Mouse (Mus musculus) forebrain, embryonic 15.5 days (tissue): ENCODE data around the gene Uqcrc1. TPM values are rescaled to one million over a fixed set of nuclear protein-coding genes. Genes with fewer than 3 reads are reported as not detected.
A peak's percentile ranks its signal among the peaks of the same experiment; 100 is the strongest.

Source experiments
- ATAC-seq: fragments of 200-750 bp; cut with Nextera tagmentation; replicated peaks from 2 replicates; pipeline ENCODE4 v1.8.0; 2017; ENCODE audit warnings: mild to moderate bottlenecking, moderate TSS enrichment, moderate library complexity
- H3K27ac ChIP-seq: fragments of 300-500 bp; sonication (generic); replicated peaks from 2 replicates; pipeline ENCODE4 v1.5.1; 2015; ENCODE audit warnings: mild to moderate bottlenecking, inconsistent platforms
- H3K27me3 ChIP-seq: fragments of 300-500 bp; sonication (generic); 2 replicates; pipeline ENCODE4 v1.6.1; 2015; ENCODE audit warnings: inconsistent platforms
- H3K36me3 ChIP-seq: fragments of 300-500 bp; sonication (generic); 2 replicates; pipeline ENCODE4 v1.6.1; 2015; ENCODE audit warnings: mild to moderate bottlenecking, inconsistent platforms
- H3K4me1 ChIP-seq: fragments of 300-500 bp; sonication (generic); 2 replicates; pipeline ENCODE4 v1.6.1; 2015; ENCODE audit warnings: inconsistent platforms
- H3K4me2 ChIP-seq: fragments of 300-500 bp; sonication (generic); replicated peaks from 2 replicates; pipeline ENCODE4 v1.6.1; 2015; ENCODE audit warnings: mild to moderate bottlenecking, inconsistent platforms
- H3K4me3 ChIP-seq: fragments of 300-500 bp; sonication (generic); 2 replicates; pipeline ENCODE4 v1.5.1; 2015; ENCODE audit warnings: mild to moderate bottlenecking, inconsistent platforms
- H3K9ac ChIP-seq: fragments of 300-500 bp; sonication (generic); replicated peaks from 2 replicates; pipeline ENCODE4 v1.6.1; 2015; ENCODE audit warnings: mild to moderate bottlenecking, inconsistent platforms
- H3K9me3 ChIP-seq: fragments of 300-500 bp; sonication (generic); 2 replicates; pipeline ENCODE4 v1.6.1; 2016; ENCODE audit warnings: inconsistent platforms
- WGBS: fragments of 180-500 bp; shearing (Covaris S2); methylation state at CpG from one replicate; pipeline ENCODE4 v1.1.7; 2015; ENCODE audit warnings: mixed read lengths; 5-methylcytosine and 5-hydroxymethylcytosine counted together
- polyA plus RNA-seq: library from polyadenylated mRNA; unstranded; fragments of >200 nt; fragmentation: Nextera tagmentation; extraction: Ambion mirVana; gene quantifications from 2 replicates; pipeline ENCODE4 v1.2.1, GENCODE M21; 2015

Uqcrc1 gene
- 384 and 386 TPM in 2 replicates for polyA plus RNA-seq

- ATAC-seq: peak; percentile 89
- Histone ChIP-seq H3K4me2 (peak within 1 kb of the TSS; percentile 81), H3K4me1 (peaks cover 9% of the 10 kb centered on the region), H3K9me3 (no peaks in the 10 kb centered on the region), H3K27me3 (no peaks in the 10 kb centered on the region), H3K36me3 (peaks cover 33% of the 10 kb centered on the region), H3K9ac (peak within 1 kb of the TSS; percentile 82), H3K4me3 (peak within 1 kb of the TSS; percentile 96), H3K27ac (peak within 1 kb of the TSS; percentile 47; the same call in 1 of the 2 replicates)
- 1% methylated on average over 58 of the region's 58 CpGs for WGBS
Observed at GRCm38 (mm10) chr9:108936418-108937364, at the start of gene Uqcrc1. TSS of gene Uqcrc1 (plus strand) at chr9:108936633.

GRCm38 (mm10) chr9:108912308-108912707 lies 24.1 kb upstream of the Uqcrc1 start:
- no peak overlapping the region for H3K9ac ChIP-seq
- H3K9me3 ChIP-seq: no peaks in the 10 kb centered on the region
- no peak overlapping the region for H3K4me3 ChIP-seq
- no peak for ATAC-seq
- no peaks in the 10 kb centered on the region for H3K36me3 ChIP-seq
- no peaks in the 10 kb centered on the region for H3K27me3 ChIP-seq
- H3K4me1 ChIP-seq: peaks cover 5% of the 10 kb centered on the region; the same call in 1 of the 2 replicates
- WGBS: 80% methylated on average over 6 of the region's 6 CpGs
- H3K27ac ChIP-seq: no peak overlapping the region
- no peak overlapping the region for H3K4me2 ChIP-seq

GRCm38 (mm10) chr9:108913161-108913560 lies 23.3 kb upstream of the Uqcrc1 start:
- H3K9me3 ChIP-seq: no peaks in the 10 kb centered on the region
- no peak for ATAC-seq
- no peaks in the 10 kb centered on the region for H3K27me3 ChIP-seq
- no peak overlapping the region for H3K9ac ChIP-seq
- H3K27ac ChIP-seq: no peak overlapping the region
- no peak overlapping the region for H3K4me3 ChIP-seq
- no peaks in the 10 kb centered on the region for H3K36me3 ChIP-seq
- 88% methylated on average over 7 of the region's 7 CpGs for WGBS
- H3K4me2 ChIP-seq: no peak overlapping the region
- peaks cover 5% of the 10 kb centered on the region; the same call in 1 of the 2 replicates for H3K4me1 ChIP-seq

DNA sequence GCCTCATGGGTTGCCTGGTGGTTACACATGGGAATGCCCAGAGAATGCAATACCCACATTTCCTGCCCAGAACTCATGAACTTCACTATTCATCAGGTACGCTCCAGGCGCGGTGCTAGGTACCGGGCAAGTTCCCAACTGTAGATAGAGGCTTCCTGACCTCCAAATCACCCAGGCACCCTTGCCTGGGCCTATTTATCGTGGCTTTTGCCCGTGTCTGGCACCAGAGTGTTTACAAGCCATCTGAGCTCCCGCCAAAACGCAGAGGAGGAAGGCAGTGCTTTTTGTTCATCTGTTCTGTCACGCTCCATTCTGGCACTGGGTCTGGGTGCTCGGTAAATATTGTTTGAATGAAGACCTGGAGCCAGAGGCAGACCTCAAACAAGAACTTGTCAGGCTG lies 22.8 kb upstream of the Uqcrc1 start:
- Histone ChIP-seq H3K9ac (no peak overlapping the region), H3K27ac (no peak overlapping the region), H3K4me2 (no peak overlapping the region), H3K36me3 (no peaks in the 10 kb centered on the region), H3K9me3 (no peaks in the 10 kb centered on the region), H3K4me3 (no peak overlapping the region), H3K4me1 (peaks cover 5% of the 10 kb centered on the region; the same call in 1 of the 2 replicates), H3K27me3 (no peaks in the 10 kb centered on the region)
- WGBS: 79% methylated on average over 10 of the region's 10 CpGs
- ATAC-seq: no peak

GRCm38 (mm10) chr9:108914491-108914890 lies 21.9 kb upstream of the Uqcrc1 start, which contains the start of gene Tmem89:
TSS of gene Tmem89 (plus strand) at chr9:108914619.
- peak; percentile 58; the same call in 1 of the 2 replicates for ATAC-seq
- Histone ChIP-seq H3K27me3 (no peaks in the 10 kb centered on the region), H3K27ac (no peak within 1 kb of the TSS)

DNA sequence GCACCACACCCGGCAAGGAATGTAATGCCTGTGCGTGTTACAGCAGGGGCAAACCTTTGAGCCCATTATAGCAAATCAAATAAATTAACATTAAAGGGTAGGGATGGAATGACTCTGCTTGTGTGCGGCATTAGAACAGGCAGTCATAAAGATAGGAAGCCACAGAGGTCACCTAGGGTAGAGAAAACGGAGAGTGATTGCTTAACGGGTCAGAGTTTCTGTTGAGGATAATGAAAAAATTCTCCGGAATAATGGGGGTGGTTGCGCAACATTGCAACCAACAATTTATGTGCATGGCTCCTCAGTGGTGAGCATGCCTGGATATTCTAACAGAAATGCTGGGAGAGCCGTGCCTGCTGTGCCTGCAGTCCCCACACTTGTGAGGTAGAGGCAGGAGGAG lies 10.5 kb upstream of the Uqcrc1 start:
- no peak for ATAC-seq
- Histone ChIP-seq H3K27ac (no peak overlapping the region), H3K4me3 (no peak overlapping the region), H3K9ac (no peak overlapping the region), H3K9me3 (no peaks in the 10 kb centered on the region), H3K4me2 (no peak overlapping the region), H3K4me1 (no peaks in the 10 kb centered on the region), H3K36me3 (no peaks in the 10 kb centered on the region), H3K27me3 (no peaks in the 10 kb centered on the region)
- WGBS: 81% methylated on average over 8 of the region's 8 CpGs

More at GRCm38 (mm10) chr9:108914491-108914890, 21.9 kb upstream of the Uqcrc1 start, which contains the start of gene Tmem89:
- 60% methylated on average over 6 of the region's 6 CpGs for WGBS
- H3K9ac ChIP-seq: no peak within 1 kb of the TSS
- no peaks in the 10 kb centered on the region for H3K9me3 ChIP-seq
- no peak within 1 kb of the TSS for H3K4me3 ChIP-seq
- peaks cover 5% of the 10 kb centered on the region; the same call in 1 of the 2 replicates for H3K4me1 ChIP-seq
- no peaks in the 10 kb centered on the region for H3K36me3 ChIP-seq
- H3K4me2 ChIP-seq: no peak within 1 kb of the TSS

- H3K27me3 ChIP-seq: no peaks in the 10 kb centered on the region
- no peaks in the 10 kb centered on the region for H3K36me3 ChIP-seq
- H3K4me3 ChIP-seq: no peak overlapping the region
- 88% methylated on average over 3 of the region's 3 CpGs for WGBS
- ATAC-seq: no peak
- H3K9ac ChIP-seq: no peak overlapping the region
- H3K9me3 ChIP-seq: no peaks in the 10 kb centered on the region
- H3K4me2 ChIP-seq: no peak overlapping the region
- no peaks in the 10 kb centered on the region for H3K4me1 ChIP-seq
- no peak overlapping the region for H3K27ac ChIP-seq
Observed at GRCm38 (mm10) chr9:108928424-108928823, 8.0 kb upstream of the Uqcrc1 start.

DNA sequence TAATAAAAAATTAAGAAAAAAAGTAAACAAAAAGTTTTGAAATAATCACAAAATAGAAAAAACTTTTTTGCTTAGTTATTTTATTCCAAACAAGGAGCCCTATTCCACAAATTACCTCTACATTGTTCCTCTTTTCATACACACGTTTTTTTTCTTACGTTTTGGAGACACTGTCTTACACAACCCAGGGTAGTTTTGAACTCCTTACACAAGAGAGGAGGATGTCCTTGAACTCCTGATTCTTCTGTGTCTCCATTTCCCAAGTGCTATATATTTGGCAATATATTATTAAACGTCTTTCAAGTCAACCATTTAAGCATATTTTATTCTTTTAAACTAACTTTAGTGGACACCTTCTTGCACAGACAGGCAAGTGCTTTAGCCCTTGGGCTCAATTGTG lies 442 bp upstream of the Uqcrc1 start:
- Histone ChIP-seq H3K4me1 (peaks cover 9% of the 10 kb centered on the region), H3K9me3 (no peaks in the 10 kb centered on the region), H3K9ac (0 out of 2 replicates have a peak overlapping the region, but pooled peaks have one; percentile 82), H3K36me3 (peaks cover 27% of the 10 kb centered on the region), H3K27me3 (no peaks in the 10 kb centered on the region), H3K27ac (no peak overlapping the region), H3K4me2 (peak overlapping the region; percentile 30), H3K4me3 (peak overlapping the region; percentile 96)
- WGBS: 14% methylated on average over 3 of the region's 3 CpGs
- ATAC-seq: no peak; the same call in 1 of the 2 replicates

DNA sequence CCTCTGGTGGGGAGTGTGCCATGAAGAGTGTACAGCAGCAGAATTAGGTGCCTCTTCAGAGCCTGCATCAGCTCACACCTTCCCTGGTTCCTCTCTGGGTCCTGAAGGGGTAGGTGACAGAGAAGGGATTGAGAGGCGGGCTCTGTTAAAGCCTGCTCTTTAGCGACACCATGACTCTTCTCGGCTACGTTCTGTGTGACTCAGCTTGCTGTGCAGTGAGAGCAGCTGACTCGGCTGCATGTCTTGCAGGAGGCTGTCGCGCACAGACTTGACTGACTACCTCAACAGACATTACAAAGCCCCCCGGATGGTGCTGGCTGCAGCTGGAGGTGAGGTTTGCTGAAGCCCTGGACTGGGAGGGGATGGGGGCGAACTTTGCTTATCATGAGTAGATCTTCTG lies 8.7 kb downstream of the Uqcrc1 start:
- Histone ChIP-seq H3K27me3 (no peaks in the 10 kb centered on the region), H3K4me1 (0 out of 2 replicates have a peak, but pooled peaks cover 3% of the 10 kb centered on the region), H3K27ac (no peak overlapping the region), H3K4me2 (no peak overlapping the region), H3K4me3 (no peak overlapping the region), H3K9me3 (no peaks in the 10 kb centered on the region), H3K36me3 (peaks cover 92% of the 10 kb centered on the region), H3K9ac (no peak overlapping the region)
- 86% methylated on average over 9 of the region's 9 CpGs for WGBS
- no peak for ATAC-seq

DNA sequence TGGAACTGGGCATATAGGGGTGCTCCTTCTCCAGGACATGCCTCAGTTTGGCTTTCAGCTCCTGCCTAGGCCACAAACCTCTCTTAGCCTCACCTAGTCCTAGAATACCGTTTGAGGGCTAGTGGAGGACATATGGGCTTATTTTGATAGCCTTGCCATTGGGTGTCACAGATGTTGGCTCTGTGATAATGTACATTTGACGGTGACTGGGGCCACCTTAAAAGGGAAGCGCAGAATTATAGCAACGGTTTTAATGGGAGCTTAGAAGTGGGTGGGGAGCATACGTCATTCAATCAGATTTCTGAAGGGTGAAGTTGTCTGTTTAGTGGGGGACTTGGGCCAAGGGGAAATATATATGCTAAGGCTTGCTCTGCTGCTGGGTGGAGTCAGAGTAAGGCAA lies 9.2 kb downstream of the Uqcrc1 start:
- Histone ChIP-seq H3K27ac (no peak overlapping the region), H3K4me1 (0 out of 2 replicates have a peak, but pooled peaks cover 3% of the 10 kb centered on the region), H3K4me2 (no peak overlapping the region), H3K36me3 (peaks cover 91% of the 10 kb centered on the region), H3K9me3 (no peaks in the 10 kb centered on the region), H3K4me3 (no peak overlapping the region), H3K9ac (no peak overlapping the region), H3K27me3 (no peaks in the 10 kb centered on the region)
- 90% methylated on average over 5 of the region's 5 CpGs for WGBS
- ATAC-seq: no peak

DNA sequence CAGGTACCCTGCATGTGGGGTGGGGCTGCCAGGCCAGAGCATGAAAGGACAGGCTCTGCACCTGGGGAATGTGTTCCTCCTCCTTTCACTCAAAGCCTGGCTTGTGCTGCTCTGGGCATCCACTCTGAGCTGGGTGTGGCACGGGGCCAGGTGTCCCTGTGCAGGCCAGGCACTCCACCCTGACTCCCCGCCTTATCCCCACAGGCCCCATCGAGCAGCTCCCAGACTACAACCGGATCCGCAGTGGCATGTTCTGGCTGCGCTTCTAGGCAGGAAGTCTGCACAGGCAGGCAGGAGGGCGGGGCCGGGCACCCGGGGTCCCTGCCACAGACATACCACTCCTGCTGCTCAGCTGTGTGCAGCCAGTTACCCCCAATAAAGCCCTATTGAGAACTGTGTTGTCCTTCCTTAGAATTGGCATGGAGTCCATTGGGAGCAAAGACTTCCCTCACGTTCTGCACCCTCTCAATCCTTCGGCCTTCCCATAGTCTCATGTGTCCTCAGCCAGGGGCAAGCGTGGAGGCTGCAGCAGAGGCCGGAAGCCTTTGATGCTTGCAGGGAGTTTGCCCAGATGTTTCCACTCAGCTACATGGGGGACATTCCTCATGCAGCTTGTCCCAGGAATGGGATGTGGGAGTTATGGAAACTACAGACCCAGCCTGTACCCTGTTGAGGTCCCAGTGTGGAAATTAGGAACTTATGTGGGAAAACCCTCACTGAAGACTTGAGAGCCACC lies 13.0 kb downstream of the Uqcrc1 start:
- Histone ChIP-seq H3K9me3 (no peaks in the 10 kb centered on the region), H3K36me3 (peaks cover 64% of the 10 kb centered on the region), H3K27ac (no peak overlapping the region), H3K4me1 (no peaks in the 10 kb centered on the region), H3K4me2 (no peak overlapping the region), H3K9ac (no peak overlapping the region), H3K27me3 (peaks cover 18% of the 10 kb centered on the region), H3K4me3 (no peak overlapping the region)
- 92% methylated on average over 13 of the region's 13 CpGs for WGBS
- ATAC-seq: no peak; the same call in 1 of the 2 replicates
